Mouse (Mus musculus): ENCODE results near the gene Atp6v1g1.

- TF ChIP-seq CTCF (IDR thresholded peaks at IDR 0.05; ENCODE audit: borderline replicate concordance, control insufficient read depth, extremely low read depth, insufficient read depth, low read length, poor library complexity) (no peak), POLR2A (IDR thresholded peaks at IDR 0.05; ENCODE audit: control insufficient read depth, extremely low read depth, insufficient read depth, low read length, poor library complexity) (no peak)
Observed at GRCm38 (mm10) chr4:63498346-63498745, 46.2 kb upstream of the Atp6v1g1 start.

All from thymus, adult 2 months (tissue).